Mouse (Mus musculus) embryonic facial prominence, embryonic 11.5 days (tissue): ENCODE results near the gene Ssh2. TPM values are rescaled to one million over a fixed set of nuclear protein-coding genes. Genes with fewer than 3 reads are reported as not detected.

Experiments used
- ATAC-seq: fragments of 200-750 bp; cut with Nextera tagmentation; replicated peaks from 2 replicates; pipeline ENCODE4 v1.8.0; 2017; ENCODE audit warnings: low read depth; ENCODE audit not compliant: insufficient number of reproducible peaks, low FRiP score, low TSS enrichment
- DNase-seq: peaks from one replicate; pipeline ENCODE4 v3.0.0-alpha.2; 2015; ENCODE audit warnings: low spot score
- H3K27ac ChIP-seq: fragments of 300-500 bp; sonication (generic); replicated peaks from 2 replicates; pipeline ENCODE4 v1.5.1; 2014; ENCODE audit warnings: mild to moderate bottlenecking, low read depth, low read length, control low read depth
- H3K27me3 ChIP-seq: fragments of 300-500 bp; sonication (generic); 2 replicates; pipeline ENCODE4 v1.6.1; 2014; ENCODE audit warnings: mild to moderate bottlenecking, low read length, moderate library complexity, mixed read lengths; ENCODE audit not compliant: control insufficient read depth, insufficient read depth
- H3K36me3 ChIP-seq: fragments of 300-500 bp; sonication (generic); replicated peaks from 2 replicates; pipeline ENCODE4 v1.6.1; 2014; ENCODE audit warnings: low read depth, mild to moderate bottlenecking, low read length, moderate library complexity, mixed read lengths; ENCODE audit not compliant: control insufficient read depth, insufficient read depth
- H3K4me1 ChIP-seq: fragments of 300-500 bp; sonication (generic); 2 replicates; pipeline ENCODE4 v1.6.1; 2014; ENCODE audit warnings: low read length, mixed read lengths; ENCODE audit not compliant: control insufficient read depth, insufficient read depth
- H3K4me2 ChIP-seq: fragments of 300-500 bp; sonication (generic); 2 replicates; pipeline ENCODE4 v1.6.1; 2014; ENCODE audit warnings: low read depth, mild to moderate bottlenecking, control low read depth, low read length, moderate library complexity
- H3K4me3 ChIP-seq: fragments of 300-500 bp; sonication (generic); 2 replicates; pipeline ENCODE4 v1.5.1; 2014; ENCODE audit warnings: low read depth, low read length, control low read depth
- H3K9ac ChIP-seq: fragments of 300-500 bp; sonication (generic); replicated peaks from 2 replicates; pipeline ENCODE4 v1.6.1; 2014; ENCODE audit warnings: mild to moderate bottlenecking, control low read depth, low read length
- H3K9me3 ChIP-seq: fragments of 300-500 bp; sonication (generic); replicated peaks from 2 replicates; pipeline ENCODE4 v1.6.1; 2016; ENCODE audit warnings: mild to moderate bottlenecking, low read length, inconsistent platforms, mixed read lengths; ENCODE audit not compliant: control insufficient read depth
- WGBS: fragments of 180-500 bp; shearing (Covaris S2); extraction: QIAGEN DNeasy Blood & Tissue Kit; methylation state at CpG from one replicate; pipeline ENCODE4 v1.1.7; 2014; 5-methylcytosine and 5-hydroxymethylcytosine counted together
- polyA plus RNA-seq: library from polyadenylated mRNA; unstranded; fragments of >200 nt; fragmentation: Nextera tagmentation; extraction: Ambion mirVana; gene quantifications from 2 replicates; pipeline ENCODE4 v1.2.1, GENCODE M21; 2014

The Ssh2 gene
- polyA plus RNA-seq, 1 experiment from 2014 or later, result 10.0 TPM

- H3K4me1 ChIP-seq, result no peaks in the 10 kb centered on the region
- no peak overlapping the region for H3K4me2 ChIP-seq
- no peaks in the 10 kb centered on the region for H3K36me3 ChIP-seq
- no peaks in the 10 kb centered on the region for H3K27me3 ChIP-seq
- H3K4me3 ChIP-seq, result no peak overlapping the region
- ATAC-seq (no peak), DNase-seq (no peak)
- no peaks in the 10 kb centered on the region for H3K9me3 ChIP-seq
- H3K9ac ChIP-seq, result no peak overlapping the region
- no peak overlapping the region for H3K27ac ChIP-seq
- 90% methylated on average over 1 of the region's 1 CpGs for WGBS
Measured at GRCm38 (mm10) chr11:77428446-77428845, 212.4 kb downstream of the Ssh2 start.

- H3K4me1 ChIP-seq, result no peaks in the 10 kb centered on the region
- ATAC-seq (no peak), DNase-seq (no peak)
- no peaks in the 10 kb centered on the region for H3K27me3 ChIP-seq
- H3K9me3 ChIP-seq, result no peaks in the 10 kb centered on the region
- H3K36me3 ChIP-seq, result no peaks in the 10 kb centered on the region; the same call in 1 of the 2 replicates
- WGBS, result 87% methylated on average over 2 of the region's 2 CpGs
- H3K4me3 ChIP-seq, result no peak overlapping the region
- no peak overlapping the region for H3K9ac ChIP-seq
- H3K27ac ChIP-seq, result no peak overlapping the region
- H3K4me2 ChIP-seq, result no peak overlapping the region
Measured at GRCm38 (mm10) chr11:77437026-77437425, 220.9 kb downstream of the Ssh2 start.

- Histone ChIP-seq H3K4me1 (no peaks in the 10 kb centered on the region), H3K36me3 (no peaks in the 10 kb centered on the region; the same call in 1 of the 2 replicates)
Measured at GRCm38 (mm10) chr11:77440081-77440480, 224.0 kb downstream of the Ssh2 start.

GRCm38 (mm10) chr11:77441020-77441419, 224.9 kb downstream of the Ssh2 start:
- Histone ChIP-seq H3K4me1 (no peaks in the 10 kb centered on the region), H3K4me3 (no peak overlapping the region), H3K27me3 (no peaks in the 10 kb centered on the region), H3K9me3 (no peaks in the 10 kb centered on the region), H3K27ac (no peak overlapping the region), H3K4me2 (no peak overlapping the region), H3K9ac (no peak overlapping the region), H3K36me3 (no peaks in the 10 kb centered on the region; the same call in 1 of the 2 replicates)
- no peak for ATAC-seq
- no peak for DNase-seq
- WGBS, result 83% methylated on average over 8 of the region's 8 CpGs

More at GRCm38 (mm10) chr11:77440081-77440480, 224.0 kb downstream of the Ssh2 start:
- Histone ChIP-seq H3K9ac (no peak overlapping the region), H3K9me3 (no peaks in the 10 kb centered on the region), H3K27me3 (no peaks in the 10 kb centered on the region), H3K4me2 (no peak overlapping the region), H3K4me3 (no peak overlapping the region), H3K27ac (no peak overlapping the region)
- ATAC-seq (no peak), DNase-seq (no peak)
- 91% methylated on average over 9 of the region's 9 CpGs for WGBS

GRCm38 (mm10) chr11:77442186-77443170, 226.4 kb downstream of the Ssh2 start:
- no peak overlapping the region for H3K9ac ChIP-seq
- DNase-seq (no peak), ATAC-seq (no peak)
- no peaks in the 10 kb centered on the region for H3K27me3 ChIP-seq
- WGBS, result 76% methylated on average over 7 of the region's 7 CpGs
- H3K4me3 ChIP-seq, result no peak overlapping the region
- no peak overlapping the region for H3K4me2 ChIP-seq
- no peaks in the 10 kb centered on the region; the same call in 1 of the 2 replicates for H3K36me3 ChIP-seq
- no peaks in the 10 kb centered on the region for H3K4me1 ChIP-seq
- H3K27ac ChIP-seq, result no peak overlapping the region
- H3K9me3 ChIP-seq, result no peaks in the 10 kb centered on the region

- H3K9ac ChIP-seq, result no peak overlapping the region
- no peaks in the 10 kb centered on the region for H3K9me3 ChIP-seq
- no peak for DNase-seq
- H3K4me1 ChIP-seq, result no peaks in the 10 kb centered on the region
- no peak overlapping the region for H3K4me2 ChIP-seq
- H3K27me3 ChIP-seq, result no peaks in the 10 kb centered on the region
- 80% methylated on average over 2 of the region's 2 CpGs for WGBS
- H3K36me3 ChIP-seq, result no peaks in the 10 kb centered on the region; the same call in 1 of the 2 replicates
- no peak overlapping the region for H3K4me3 ChIP-seq
- ATAC-seq, result no peak
- no peak overlapping the region for H3K27ac ChIP-seq
Measured at GRCm38 (mm10) chr11:77444939-77445338, 228.9 kb downstream of the Ssh2 start.

GRCm38 (mm10) chr11:77446628-77447041, 230.5 kb downstream of the Ssh2 start:
- no peak overlapping the region for H3K27ac ChIP-seq
- no peaks in the 10 kb centered on the region for H3K27me3 ChIP-seq
- WGBS, result 60% methylated on average over 6 of the region's 6 CpGs
- no peak for ATAC-seq
- no peaks in the 10 kb centered on the region for H3K9me3 ChIP-seq
- no peak overlapping the region for H3K4me3 ChIP-seq
- H3K4me2 ChIP-seq, result no peak overlapping the region
- no peak overlapping the region for H3K9ac ChIP-seq
- H3K4me1 ChIP-seq, result no peaks in the 10 kb centered on the region
- DNase-seq, result peak; percentile 50
- H3K36me3 ChIP-seq, result no peaks in the 10 kb centered on the region

- Histone ChIP-seq H3K4me1 (no peaks in the 10 kb centered on the region), H3K4me3 (no peak overlapping the region), H3K27me3 (no peaks in the 10 kb centered on the region), H3K9ac (no peak overlapping the region), H3K9me3 (no peaks in the 10 kb centered on the region), H3K4me2 (no peak overlapping the region), H3K27ac (no peak overlapping the region), H3K36me3 (no peaks in the 10 kb centered on the region)
- no peak for DNase-seq
- WGBS, result 91% methylated on average over 7 of the region's 7 CpGs
- ATAC-seq, result no peak
Measured at GRCm38 (mm10) chr11:77449224-77449623, 233.1 kb downstream of the Ssh2 start.
